Mouse (Mus musculus) liver, adult 2 months (tissue): ENCODE data around the gene Romo1.
"Not testable (repeated sequence)": the region's sequence is repeated elsewhere in the genome, so short reads cannot be mapped to it uniquely, and the experiment has no call there.

Experiments used
- CTCF ChIP-seq: fragments of 200-500 bp; IDR thresholded peaks from 2 replicates; pipeline ENCODE4 v1.5.1; 2011; ENCODE audit warnings: low read depth, low read length, control low read depth
- POLR2A ChIP-seq: fragments of 200-500 bp; IDR thresholded peaks from 2 replicates; pipeline ENCODE4 v1.6.1; 2011; ENCODE audit warnings: low read length, control low read depth; ENCODE audit not compliant: insufficient read depth; ENCODE audit errors: extremely low read depth

DNA sequence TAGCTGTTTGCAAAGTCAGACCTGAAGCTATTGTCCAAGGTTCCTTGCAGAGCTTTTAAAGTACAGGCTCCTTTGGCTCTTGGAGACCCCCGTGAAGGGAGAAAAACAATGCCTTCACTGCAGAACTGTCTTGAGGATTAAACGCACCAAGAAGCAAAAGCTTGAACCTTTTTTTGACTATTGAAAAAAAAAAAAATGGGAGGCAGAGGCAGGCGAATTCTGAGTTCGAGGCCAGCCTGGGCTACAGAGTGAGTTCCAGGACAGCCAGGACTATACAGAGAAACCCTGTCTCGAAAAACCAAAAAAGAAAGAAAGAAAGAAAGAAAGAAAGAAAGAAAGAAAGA lies 31.8 kb upstream of the Romo1 start:
- not testable (repeated sequence) for TF ChIP-seq POLR2A, CTCF
